Mouse (Mus musculus): Measurements from ENCODE around the gene Olfr527.

- no peak for TF ChIP-seq GATA1 (IDR thresholded peaks at IDR 0.05; ENCODE audit: borderline replicate concordance, low read length)
- no peak for TF ChIP-seq FLI1 (IDR thresholded peaks at IDR 0.05; ENCODE audit: low read length)
Measured at GRCm38 (mm10) chr7:140376231-140376630, 42.4 kb downstream of the Olfr527 start, which contains the start of gene Olfr530.
